Mouse (Mus musculus) kidney, adult 2 months (tissue): Measurements from ENCODE around the gene Rnase9. TPM values are rescaled to one million over a fixed set of nuclear protein-coding genes. Genes with fewer than 3 reads are reported as not detected.
A peak's percentile ranks its signal among the peaks of the same experiment; 100 is the strongest.

Source experiments
- DNase-seq: peaks from one replicate; pipeline ENCODE4 v3.0.0; 2021
- H3K27ac ChIP-seq: fragments of 200-500 bp; 2 replicates; pipeline ENCODE4 v1.5.1; 2012; ENCODE audit warnings: low read depth, low read length, control low read depth, inconsistent platforms; ENCODE audit not compliant: insufficient read depth
- H3K27me3 ChIP-seq: fragments of 200-500 bp; replicated peaks from 2 replicates; pipeline ENCODE4 v1.6.1; 2012; ENCODE audit warnings: mild to moderate bottlenecking, moderate library complexity, low read length, inconsistent platforms; ENCODE audit not compliant: control insufficient read depth, insufficient read depth
- H3K36me3 ChIP-seq: fragments of 200-500 bp; 2 replicates; pipeline ENCODE4 v1.6.1; 2012; ENCODE audit warnings: mild to moderate bottlenecking, moderate library complexity, low read length, inconsistent platforms; ENCODE audit not compliant: control insufficient read depth, insufficient read depth
- H3K4me1 ChIP-seq: fragments of 200-500 bp; 2 replicates; pipeline ENCODE4 v1.6.1; 2011; ENCODE audit warnings: low read length; ENCODE audit not compliant: control insufficient read depth, insufficient read depth
- H3K4me3 ChIP-seq: fragments of 200-500 bp; 2 replicates; pipeline ENCODE4 v1.5.1; 2011; ENCODE audit warnings: mild to moderate bottlenecking, low read depth, low read length, control low read depth; ENCODE audit not compliant: insufficient read depth
- CTCF ChIP-seq: fragments of 200-500 bp; conservative IDR thresholded peaks from 2 replicates; pipeline ENCODE4 v1.5.1; 2011; ENCODE audit warnings: low read depth, mild to moderate bottlenecking, control low read depth, low read length, moderate library complexity, mixed read lengths; ENCODE audit not compliant: insufficient read depth, insufficient read length
- POLR2A ChIP-seq: fragments of 200-500 bp; IDR thresholded peaks from one replicate; pipeline ENCODE4 v1.6.1; 2011; ENCODE audit warnings: low read depth, low read length, control low read depth
- WGBS: fragments of 180-500 bp; shearing (Covaris S2); methylation state at CpG from one replicate; pipeline ENCODE4 v1.1.7; 2018; 5-methylcytosine and 5-hydroxymethylcytosine counted together
- polyA plus RNA-seq: library from polyadenylated mRNA; depleted of rRNA; stranded (reverse); fragments of >200 nt; gene quantifications from 2 replicates; pipeline ENCODE4 v1.2.3, GENCODE M21; 2012; rRNA removed

Gene Rnase9
- not detected in 2 replicates for polyA plus RNA-seq

- 67% methylated on average over 6 of the region's 6 CpGs for WGBS
- DNase-seq: no peak
- Histone ChIP-seq H3K27ac (no peak within 1 kb of the TSS), H3K4me1 (no peaks in the 10 kb centered on the region), H3K27me3 (no peaks in the 10 kb centered on the region), H3K36me3 (no peaks in the 10 kb centered on the region), H3K4me3 (no peak within 1 kb of the TSS)
- no peak for TF ChIP-seq POLR2A
- TF ChIP-seq CTCF: no peak
Observed at GRCm38 (mm10) chr14:51041769-51042168, at the start of gene Rnase9. Gene Rnase9 (minus strand): TSS chr14:51041869.

- under 1% methylated on average over 27 of the region's 27 CpGs for WGBS
- Histone ChIP-seq H3K4me1 (no peaks in the 10 kb centered on the region), H3K36me3 (no peaks in the 10 kb centered on the region), H3K27ac (peak overlapping the region; percentile 78), H3K27me3 (no peaks in the 10 kb centered on the region), H3K4me3 (peak overlapping the region; percentile 80)
- DNase-seq: peak; percentile 92
- TF ChIP-seq CTCF: no peak
- TF ChIP-seq POLR2A: no peak
Observed at GRCm38 (mm10) chr14:51090077-51090781, 48.6 kb upstream of the Rnase9 start.

GRCm38 (mm10) chr14:51089674-51090076 is 48.0 kb upstream of the Rnase9 start:
- Histone ChIP-seq H3K27me3 (no peaks in the 10 kb centered on the region), H3K4me1 (no peaks in the 10 kb centered on the region), H3K4me3 (peak overlapping the region; percentile 80), H3K27ac (peak overlapping the region; percentile 78), H3K36me3 (no peaks in the 10 kb centered on the region)
- under 1% methylated on average over 15 of the region's 15 CpGs for WGBS
- no peak for DNase-seq
- TF ChIP-seq CTCF (no peak), POLR2A (no peak)

- H3K27me3 ChIP-seq: no peaks in the 10 kb centered on the region
- peak overlapping the region; percentile 53 for H3K27ac ChIP-seq
- H3K4me1 ChIP-seq: no peaks in the 10 kb centered on the region
- no peaks in the 10 kb centered on the region for H3K36me3 ChIP-seq
- TF ChIP-seq CTCF (0 out of 2 replicates have a peak, but pooled peaks have one; percentile 6), POLR2A (no peak)
- H3K4me3 ChIP-seq: peak overlapping the region; percentile 80
- peak; percentile 98 for DNase-seq
- under 1% methylated on average over 34 of the region's 34 CpGs for WGBS
Observed at GRCm38 (mm10) chr14:51088970-51089673, 47.5 kb upstream of the Rnase9 start.

GRCm38 (mm10) chr14:51088166-51088969 is 46.7 kb upstream of the Rnase9 start:
- H3K4me3 ChIP-seq: peak overlapping the region; percentile 80
- H3K4me1 ChIP-seq: no peaks in the 10 kb centered on the region
- WGBS: 6% methylated on average over 23 of the region's 23 CpGs
- H3K27ac ChIP-seq: peak overlapping the region; percentile 53
- peak; percentile 94 for DNase-seq
- H3K36me3 ChIP-seq: no peaks in the 10 kb centered on the region
- no peaks in the 10 kb centered on the region for H3K27me3 ChIP-seq
- TF ChIP-seq CTCF (no peak), POLR2A (no peak)

GRCm38 (mm10) chr14:51087762-51088161 is 46.1 kb upstream of the Rnase9 start:
- no peak overlapping the region for H3K4me3 ChIP-seq
- no peak overlapping the region for H3K27ac ChIP-seq
- WGBS: 47% methylated on average over 9 of the region's 9 CpGs
- H3K27me3 ChIP-seq: no peaks in the 10 kb centered on the region
- DNase-seq: no peak
- no peak for TF ChIP-seq CTCF
- no peak for TF ChIP-seq POLR2A
- no peaks in the 10 kb centered on the region for H3K4me1 ChIP-seq
- H3K36me3 ChIP-seq: no peaks in the 10 kb centered on the region

- Histone ChIP-seq H3K4me1 (no peaks in the 10 kb centered on the region), H3K36me3 (no peaks in the 10 kb centered on the region), H3K4me3 (no peak overlapping the region), H3K27me3 (no peaks in the 10 kb centered on the region), H3K27ac (no peak overlapping the region)
- 87% methylated on average over 4 of the region's 4 CpGs for WGBS
- no peak for DNase-seq
- TF ChIP-seq POLR2A: no peak
- no peak for TF ChIP-seq CTCF
Observed at GRCm38 (mm10) chr14:51085911-51086310, 44.2 kb upstream of the Rnase9 start.
